Mouse (Mus musculus): ENCODE results near the gene E130311K13Rik.

E130311K13Rik gene

DNA sequence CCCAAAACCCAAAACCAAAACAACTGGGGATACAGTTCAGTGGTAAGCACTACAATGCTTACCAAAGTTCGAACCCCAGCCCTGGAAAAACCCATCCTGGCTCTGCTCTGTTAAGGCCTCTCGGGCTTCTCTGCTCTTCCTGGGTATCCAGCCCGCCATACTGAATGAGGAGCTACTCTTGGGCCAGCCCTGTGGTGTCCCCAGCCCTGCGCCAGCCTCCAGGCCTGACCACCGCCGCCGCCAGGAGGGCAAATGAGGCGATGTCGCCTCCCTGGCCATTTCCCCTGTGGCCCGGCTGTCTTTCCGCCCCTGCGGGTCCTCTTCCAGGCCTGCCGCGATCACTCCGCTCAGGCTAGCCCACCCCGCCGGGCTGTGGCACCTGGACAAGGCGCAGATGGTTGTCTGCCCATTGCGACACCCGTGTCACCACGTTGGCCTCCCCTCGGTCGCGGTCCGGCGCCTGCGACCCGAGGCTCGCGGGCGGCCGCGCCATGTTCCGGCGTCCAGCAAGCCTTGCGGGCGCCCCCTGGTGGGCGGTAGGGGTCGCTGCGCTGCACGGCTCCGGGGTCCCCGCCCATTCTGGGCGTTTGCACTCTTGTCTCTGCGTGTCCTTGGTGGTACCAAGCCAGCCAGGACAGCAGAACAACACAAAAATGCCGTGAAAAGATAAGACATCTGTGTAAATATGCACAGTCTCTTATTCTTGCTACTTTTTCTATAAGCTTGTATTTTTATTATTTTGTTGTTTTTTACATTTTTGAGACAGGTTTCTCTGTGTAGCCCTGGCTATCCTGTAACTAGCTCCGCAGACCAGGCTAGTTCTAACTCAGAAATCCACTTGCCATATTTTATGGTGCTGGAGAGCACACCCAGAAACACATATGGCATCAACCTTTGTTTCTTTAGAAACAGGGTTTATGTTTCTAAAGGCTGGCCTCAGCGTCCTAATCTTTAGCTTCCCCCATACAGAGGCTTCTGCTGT, at the start of gene E130311K13Rik:
Gene E130311K13Rik (minus strand): TSS at position 595 of the 982 bp plus-strand sequence.
- no peak for DNase-seq (ENCODE audit: extremely low read depth, low read depth, low spot score)

DNA sequence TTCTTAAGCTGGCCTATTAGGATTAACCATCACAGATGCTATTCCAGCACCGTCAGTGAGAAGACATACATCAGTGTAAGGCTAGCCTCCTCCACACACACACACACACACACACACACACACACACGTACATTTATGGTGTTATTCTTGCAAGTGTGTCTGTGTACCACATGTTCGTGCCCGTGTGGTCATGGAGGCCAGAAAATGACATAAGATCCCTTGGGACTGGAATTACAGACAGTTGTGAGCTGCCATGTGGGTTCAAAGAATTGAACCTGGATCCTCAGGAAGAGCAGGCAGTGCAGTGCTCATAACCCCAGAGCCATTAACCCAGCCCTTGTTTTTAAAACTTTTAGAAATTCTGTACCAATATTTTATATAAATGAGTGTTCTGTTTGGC, 48.6 kb upstream of the E130311K13Rik start:
- DNase-seq (ENCODE audit: extremely low read depth, low read depth, low spot score): no peak

DNA sequence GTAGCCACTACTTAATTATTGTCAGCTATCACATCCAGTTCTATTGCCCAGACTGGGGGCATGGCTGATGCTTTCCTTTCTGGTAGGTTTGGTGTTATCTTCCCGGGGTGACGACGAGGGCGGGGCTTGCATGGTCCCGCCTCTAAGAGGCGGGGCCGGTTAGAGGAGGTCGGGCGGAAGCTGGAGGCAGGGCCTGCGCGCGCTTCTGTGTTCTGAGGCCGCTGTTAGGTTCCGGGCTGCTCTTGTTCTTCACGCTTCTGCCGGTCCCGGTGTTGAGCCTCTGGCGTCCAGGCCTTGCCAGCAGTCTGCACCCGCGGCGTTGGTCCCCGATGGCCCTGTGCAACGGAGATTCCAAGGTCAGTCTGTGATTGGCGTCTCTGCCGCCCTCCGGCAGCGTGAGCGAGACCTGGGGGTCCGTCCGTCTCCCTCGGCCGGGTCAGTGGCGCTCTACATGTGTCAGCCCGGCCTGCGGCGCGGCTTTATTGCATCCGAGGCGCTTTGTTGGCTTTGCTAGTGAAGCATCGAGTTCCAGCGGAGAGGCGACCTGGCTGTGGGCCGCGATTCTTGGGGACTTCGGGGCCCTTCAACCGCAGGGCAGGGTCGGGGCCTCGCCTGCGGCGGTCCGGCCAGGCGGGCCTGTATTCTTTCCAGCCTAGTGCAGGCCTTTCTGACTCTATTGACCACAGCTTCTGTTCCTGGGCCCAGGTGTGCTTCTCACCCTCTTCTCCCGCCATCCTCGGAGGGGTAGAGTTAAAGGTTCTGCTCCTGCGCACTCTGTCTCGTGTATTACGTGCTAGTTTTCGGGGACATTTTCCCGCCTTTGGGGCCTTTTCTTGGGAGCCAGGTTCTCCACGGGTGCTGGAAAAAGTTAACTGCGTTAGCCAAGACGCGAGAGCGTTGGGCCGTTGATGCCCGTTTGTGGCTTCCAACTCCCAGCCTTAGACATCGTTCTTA, 47.0 kb upstream of the E130311K13Rik start, which contains the start of gene Gmps:
Gene Gmps (plus strand): TSS at position 152 of the 954 bp plus-strand sequence.
- DNase-seq (ENCODE audit: extremely low read depth, low read depth, low spot score): no peak

DNA sequence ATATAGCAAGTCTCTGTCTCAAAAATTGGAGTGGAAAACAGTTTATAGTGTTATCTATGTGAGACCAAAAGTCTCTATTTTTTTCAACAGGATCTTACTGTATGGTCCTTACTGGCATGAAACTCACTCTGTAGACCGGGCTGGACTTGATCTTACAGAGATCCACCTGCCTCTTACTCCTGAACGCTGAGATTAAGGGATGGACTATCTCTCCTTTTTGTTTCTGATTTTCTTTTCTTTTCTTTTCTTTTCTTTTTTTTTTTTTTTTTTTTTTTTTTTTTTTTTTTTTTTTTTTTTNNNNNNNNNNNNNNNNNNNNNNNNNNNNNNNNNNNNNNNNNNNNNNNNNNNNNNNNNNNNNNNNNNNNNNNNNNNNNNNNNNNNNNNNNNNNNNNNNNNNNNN, 36.7 kb upstream of the E130311K13Rik start:
- DNase-seq (ENCODE audit: extremely low read depth, low read depth, low spot score): no peak

DNA sequence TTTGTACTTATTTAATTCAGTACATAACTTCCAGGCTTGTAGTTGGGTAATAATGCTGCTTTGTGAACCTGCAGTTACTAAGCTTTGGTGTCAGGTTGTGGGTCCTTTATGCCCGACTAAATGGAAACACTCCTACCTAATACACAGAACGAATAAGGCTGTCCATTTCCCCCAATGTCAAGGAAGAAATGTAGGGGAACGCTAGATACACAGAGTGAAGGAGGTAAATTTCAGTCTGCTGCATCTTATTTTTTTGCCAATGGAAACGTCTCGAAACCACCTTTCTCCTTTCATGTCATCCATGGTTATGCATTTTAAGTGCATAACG, 35.6 kb upstream of the E130311K13Rik start:
- DNase-seq (ENCODE audit: extremely low read depth, low read depth, low spot score): no peak

DNA sequence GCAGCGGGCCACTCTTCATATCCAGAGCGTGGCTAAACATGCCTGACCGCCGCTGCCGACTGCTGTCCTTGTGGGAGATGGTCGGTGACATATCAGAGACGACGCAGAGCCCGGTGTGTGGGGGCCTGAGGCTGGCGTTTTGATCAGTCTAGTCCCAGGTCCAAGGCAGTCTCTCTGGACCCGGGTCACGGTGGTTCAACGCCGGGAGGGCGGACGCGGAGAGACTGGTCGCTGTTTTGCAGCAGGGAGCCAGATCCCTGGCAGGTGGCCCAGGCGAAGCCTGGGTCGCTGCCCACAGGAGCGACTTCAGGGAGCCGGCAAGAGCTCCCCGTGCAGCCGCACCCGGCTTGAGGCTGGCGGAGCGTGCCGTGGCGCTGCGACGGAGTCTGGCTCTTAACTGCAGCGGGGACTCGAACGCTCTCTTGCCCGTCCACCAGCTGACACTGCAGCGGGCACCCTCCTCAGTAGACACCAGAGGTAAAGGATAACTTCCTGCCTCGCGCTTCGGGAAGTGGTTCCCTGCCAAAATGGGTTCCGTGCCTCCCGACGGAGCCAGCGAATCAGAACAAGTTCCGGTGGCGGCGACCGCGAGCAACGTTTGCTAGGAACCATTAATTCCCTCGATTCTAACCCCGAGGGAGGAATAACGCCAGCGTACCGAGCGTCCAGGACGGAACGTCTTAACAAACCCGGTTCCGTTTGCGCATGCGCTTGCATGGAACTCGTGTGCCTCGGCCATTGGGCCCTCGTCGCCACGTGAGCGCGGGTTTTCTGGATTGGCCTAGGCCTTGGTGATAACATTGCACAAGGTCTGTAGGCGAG, 35.0 kb upstream of the E130311K13Rik start, which contains the start of gene Slc33a1:
Gene Slc33a1 (minus strand): TSS at position 669 of the 822 bp plus-strand sequence.
- DNase-seq (ENCODE audit: extremely low read depth, low read depth, low spot score): peak; percentile 98

DNA sequence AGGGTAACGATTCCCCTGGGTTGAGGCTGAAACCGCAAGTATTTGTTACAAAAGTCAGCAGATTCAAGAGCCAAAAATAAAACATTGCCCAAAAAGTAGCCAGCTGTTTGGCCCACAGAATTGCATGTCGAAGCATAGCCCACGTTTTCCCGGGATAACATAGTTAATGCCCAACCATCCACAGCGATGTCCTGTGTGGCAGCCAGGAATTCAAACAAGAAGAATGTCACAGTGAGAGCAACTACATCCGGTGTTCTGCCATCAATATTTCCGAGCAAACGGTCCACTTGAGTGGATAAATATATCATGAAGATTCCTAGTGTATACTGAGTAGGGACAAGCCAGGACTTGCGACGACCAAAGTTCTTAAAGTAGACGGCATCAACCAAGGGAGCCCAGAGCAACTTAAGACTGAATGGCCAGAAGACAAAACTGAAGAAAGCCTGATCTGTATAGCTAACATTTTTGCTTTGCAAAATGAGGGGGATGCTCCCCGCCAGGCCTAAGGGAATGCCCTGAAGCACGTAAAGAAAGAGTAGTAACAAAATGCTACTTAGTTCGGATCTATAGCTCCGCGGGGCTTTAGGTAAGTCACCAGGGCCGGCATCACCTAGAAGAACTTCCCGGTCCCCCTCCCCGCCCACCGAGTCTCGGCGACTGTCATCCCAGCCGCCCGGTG, 34.3 kb upstream of the E130311K13Rik start:
- no peak for DNase-seq (ENCODE audit: extremely low read depth, low read depth, low spot score)

DNA sequence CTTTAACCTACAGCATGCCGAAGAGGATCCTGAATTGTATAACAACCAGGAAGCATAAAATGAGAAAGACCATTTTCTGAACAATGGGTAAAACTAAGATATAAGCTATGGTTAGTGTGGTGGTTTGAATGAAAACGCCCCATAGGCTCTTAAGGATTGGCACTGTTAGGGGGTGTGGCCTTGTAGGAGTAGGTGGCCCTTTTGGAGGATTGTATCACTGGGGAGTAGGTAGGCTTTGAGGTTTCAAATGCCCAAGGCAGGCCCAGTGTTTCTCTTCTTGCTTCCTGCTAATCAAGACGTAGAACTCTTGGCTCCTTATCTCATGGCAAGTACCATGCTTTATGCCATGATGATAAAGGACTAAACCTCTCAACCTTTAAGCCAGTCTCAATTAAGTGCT, 20.6 kb upstream of the E130311K13Rik start:
- DNase-seq (ENCODE audit: extremely low read depth, low read depth, low spot score): no peak

DNA sequence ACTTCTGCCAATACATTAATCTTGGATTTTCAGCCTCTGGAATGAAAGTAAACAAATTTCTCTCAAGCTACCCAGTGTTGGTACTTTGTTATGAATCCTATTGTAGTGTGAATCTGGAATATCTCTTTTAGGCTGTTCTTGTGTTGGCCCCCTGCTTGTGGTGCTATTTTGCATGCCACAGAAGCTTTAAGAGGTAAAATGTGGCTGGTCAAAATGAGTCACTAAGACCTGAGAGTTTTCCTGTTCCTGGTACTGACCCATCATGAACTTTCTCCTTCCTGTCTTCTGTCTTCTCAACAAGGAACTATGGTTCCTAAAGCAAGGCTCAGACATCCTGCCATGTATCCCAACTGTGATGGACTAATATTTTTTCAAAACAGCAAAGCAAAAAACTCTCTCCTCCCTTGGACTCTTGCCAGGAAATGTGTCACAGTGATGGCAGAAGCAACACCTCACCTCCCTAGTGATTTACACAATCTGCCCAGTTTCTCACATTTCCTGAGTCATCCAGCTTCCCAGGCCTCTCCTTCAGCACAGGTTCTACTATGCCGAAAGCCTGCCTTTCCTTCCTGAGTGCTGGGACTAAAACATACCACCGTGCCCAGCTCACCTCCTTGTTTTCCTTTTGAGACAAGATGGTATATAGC, 12.1 kb upstream of the E130311K13Rik start:
- DNase-seq (ENCODE audit: extremely low read depth, low read depth, low spot score): no peak

DNA sequence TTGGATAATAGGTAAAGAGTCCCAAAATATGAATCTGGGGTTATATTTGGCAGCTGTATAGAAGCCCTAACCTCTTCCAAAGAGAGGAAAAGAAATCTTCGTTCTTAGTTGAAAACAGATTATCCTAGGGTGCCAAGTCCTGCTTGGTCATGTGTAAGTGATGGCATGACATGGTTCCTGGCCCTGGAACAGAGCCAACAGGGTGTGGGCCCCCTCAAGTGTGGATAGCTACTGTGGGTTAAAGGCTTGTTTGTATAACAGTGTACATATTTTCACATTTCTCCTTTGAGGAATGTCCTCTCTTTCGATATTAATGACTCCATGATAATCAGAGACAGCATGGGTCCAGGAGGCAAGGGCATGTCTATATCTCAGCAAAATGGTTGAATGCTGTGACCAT, 9.7 kb upstream of the E130311K13Rik start:
- no peak for DNase-seq (ENCODE audit: extremely low read depth, low read depth, low spot score)

DNA sequence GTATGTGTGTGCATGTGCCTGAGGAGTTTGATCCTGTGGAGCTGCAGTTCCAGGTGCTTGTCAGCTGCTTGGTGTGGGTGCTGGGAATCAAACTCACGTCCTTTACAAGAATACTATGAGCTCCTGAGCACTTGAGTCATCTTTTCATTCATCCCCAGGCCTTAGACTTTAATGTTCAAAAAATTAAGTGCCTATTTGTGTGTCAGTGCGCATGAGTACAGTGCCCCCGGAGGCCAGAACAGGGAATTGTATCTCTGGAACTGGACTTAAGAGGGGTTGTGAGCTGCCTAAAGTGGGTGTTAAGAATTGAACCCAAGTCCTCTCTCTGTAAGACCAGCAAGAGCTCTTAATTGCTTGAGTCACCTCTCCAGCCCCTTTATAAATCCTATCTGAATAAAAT, 9.6 kb downstream of the E130311K13Rik start:
- no peak for DNase-seq (ENCODE audit: extremely low read depth, low read depth, low spot score)

DNA sequence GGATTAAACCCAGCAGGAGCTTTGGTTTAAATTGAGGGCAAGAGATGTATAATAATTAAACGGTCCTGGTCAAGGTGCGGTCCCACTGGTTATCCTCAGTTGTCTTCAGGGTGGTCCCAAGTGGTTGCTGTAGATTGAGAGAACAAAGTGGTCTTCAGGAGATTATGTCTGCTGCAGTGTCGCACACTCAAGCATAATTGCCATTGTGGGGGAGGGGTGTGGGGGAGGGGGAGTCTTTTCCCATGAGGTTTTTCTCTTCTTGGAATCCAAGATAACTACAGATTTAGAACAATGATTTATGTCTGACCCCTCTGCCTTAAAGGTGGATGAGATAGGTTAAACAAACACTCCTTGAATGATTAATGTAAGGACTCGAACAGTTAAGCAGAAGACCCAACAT, 19.0 kb downstream of the E130311K13Rik start:
- no peak for DNase-seq (ENCODE audit: extremely low read depth, low read depth, low spot score)

DNA sequence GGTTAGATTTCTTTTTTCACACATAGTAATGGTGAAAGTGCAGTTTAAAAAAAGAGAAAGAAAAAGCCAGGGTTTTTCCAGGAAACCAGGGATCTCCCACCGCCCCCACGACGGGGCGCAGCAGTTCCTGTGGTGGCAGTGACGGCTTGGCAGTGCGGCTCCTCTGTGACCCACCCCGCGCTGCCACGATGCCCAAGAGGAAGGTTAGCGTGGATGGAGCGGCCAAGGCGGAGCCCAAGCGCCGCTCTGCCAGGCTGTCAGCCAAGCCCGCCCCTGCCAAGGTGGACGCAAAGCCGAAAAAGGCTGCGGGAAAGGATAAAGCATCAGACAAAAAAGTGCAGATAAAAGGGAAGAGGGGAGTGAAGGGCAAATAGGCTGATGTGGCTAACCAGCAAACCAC, 24.0 kb downstream of the E130311K13Rik start:
- no peak for DNase-seq (ENCODE audit: extremely low read depth, low read depth, low spot score)

DNA sequence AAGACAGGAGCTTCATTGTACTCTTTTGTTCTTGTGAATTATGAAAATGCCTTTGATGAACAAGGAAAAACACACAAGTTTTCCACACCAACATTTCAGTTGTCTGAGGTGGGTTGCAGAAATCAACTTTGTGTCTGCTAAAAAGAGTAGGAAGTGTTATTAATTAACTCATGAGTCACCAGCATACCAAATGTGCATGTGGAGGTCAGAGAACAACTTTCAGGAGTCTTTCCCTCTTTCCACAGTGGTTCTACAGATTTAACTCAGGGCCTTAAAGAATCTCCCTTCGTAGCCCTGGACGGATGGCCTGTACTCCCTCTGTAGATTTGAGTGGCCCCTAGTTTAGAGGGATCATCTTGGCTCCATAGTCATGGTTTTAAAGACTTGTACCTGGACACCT, 25.1 kb downstream of the E130311K13Rik start:
- no peak for DNase-seq (ENCODE audit: extremely low read depth, low read depth, low spot score)

DNA sequence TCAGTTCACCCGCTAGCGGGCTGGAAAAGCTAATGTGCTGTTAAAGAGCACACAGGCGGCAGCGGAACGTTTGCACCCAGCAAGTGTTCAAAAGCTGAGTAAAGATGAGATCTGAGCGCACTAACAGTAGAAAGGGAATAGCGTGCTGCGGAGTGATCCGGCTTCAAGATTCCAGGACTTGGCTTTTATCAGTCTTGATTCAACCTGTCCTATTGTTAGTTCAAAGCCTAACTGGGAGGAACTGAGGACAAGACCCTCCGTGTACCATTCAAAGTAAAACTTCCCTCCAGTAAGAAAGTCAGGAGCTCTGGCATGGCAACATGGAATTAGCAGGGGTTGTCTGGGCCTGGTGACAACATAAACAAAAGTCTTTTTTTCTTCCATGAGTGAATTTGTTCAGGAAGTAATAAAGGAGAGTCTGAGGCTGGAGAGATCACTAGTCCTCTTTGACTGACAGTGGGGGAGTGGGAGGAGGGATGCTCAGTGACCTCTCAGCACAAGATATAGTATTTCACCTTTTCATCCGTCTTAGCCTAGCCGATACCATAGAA, 29.2 kb downstream of the E130311K13Rik start:
- no peak for DNase-seq (ENCODE audit: extremely low read depth, low read depth, low spot score)

DNA sequence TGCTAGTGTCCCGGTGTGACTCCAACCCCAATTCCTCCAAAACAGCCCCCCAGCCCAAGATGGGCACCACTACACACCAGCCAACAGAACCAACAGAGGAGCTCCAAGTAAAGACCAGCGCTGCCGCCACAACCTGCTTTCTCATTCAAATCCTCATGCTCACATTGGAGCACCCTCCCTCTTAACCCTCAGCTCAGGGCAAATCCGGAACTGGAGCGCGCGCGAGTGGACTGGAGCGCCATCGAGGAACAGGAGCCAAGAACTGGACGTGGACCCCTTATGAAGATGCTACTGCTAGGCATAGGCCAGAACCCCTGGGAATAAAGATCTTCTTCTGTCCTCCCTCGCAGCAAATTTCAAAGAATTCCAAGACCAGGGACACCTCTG, 30.0 kb downstream of the E130311K13Rik start, which contains the start of gene Plch1:
Gene Plch1 (minus strand): TSS at position 164 of the 387 bp plus-strand sequence.
- no peak for DNase-seq (ENCODE audit: extremely low read depth, low read depth, low spot score)

DNA sequence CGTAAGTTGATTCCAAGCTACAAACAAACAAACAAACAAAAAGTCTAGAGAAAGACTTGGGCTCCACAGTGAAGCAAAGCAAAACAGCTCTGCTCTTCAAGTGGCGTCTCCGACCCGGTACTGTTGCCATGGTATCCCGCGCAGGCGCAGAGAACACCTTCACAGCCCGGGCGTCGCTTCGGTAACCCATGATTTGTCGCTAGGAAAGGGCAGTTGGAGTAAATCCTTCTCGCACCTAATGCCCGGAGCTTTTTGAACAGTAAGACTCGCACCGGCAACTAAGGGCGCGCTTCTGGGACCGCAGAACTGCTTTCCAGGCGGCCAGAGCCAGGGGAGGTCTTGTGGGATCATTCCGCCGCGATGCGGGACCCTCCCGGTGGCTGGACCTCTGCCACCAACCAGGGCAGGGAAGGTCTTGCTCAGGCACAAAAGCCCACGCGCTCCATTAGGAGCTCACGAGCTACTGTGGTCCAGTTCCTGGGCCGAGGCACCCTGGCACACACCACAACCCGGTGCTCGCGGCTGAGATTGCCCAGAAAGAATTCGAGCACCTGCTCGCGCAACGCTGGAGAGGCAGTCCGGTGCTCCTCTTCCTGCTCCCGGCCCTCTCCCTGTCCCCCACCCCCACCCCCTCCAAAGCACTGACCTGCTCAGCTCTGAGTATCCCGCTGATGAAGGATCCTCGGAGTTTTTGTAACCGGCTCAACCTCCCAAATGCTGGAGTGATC, 30.5 kb downstream of the E130311K13Rik start:
- no peak for DNase-seq (ENCODE audit: extremely low read depth, low read depth, low spot score)

DNA sequence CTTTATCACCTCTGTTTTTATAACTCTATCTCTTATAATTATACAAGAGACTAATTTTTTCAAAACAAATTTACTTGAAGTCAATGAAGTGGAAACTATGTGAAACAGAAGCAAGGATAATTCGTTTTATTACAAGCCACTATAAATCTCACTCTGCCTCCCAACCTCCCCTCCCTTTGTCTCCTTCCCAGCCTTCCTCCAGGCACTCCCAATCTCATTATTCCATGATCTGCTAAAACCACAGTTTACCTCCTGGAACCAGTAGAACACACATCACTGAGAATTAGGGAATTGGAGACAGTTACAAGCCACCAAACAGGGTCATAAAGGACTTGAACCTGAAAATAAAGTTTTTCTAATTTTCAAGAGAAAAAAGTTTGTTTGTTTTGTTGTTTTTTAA, 32.1 kb downstream of the E130311K13Rik start:
- DNase-seq (ENCODE audit: extremely low read depth, low read depth, low spot score): no peak

DNA sequence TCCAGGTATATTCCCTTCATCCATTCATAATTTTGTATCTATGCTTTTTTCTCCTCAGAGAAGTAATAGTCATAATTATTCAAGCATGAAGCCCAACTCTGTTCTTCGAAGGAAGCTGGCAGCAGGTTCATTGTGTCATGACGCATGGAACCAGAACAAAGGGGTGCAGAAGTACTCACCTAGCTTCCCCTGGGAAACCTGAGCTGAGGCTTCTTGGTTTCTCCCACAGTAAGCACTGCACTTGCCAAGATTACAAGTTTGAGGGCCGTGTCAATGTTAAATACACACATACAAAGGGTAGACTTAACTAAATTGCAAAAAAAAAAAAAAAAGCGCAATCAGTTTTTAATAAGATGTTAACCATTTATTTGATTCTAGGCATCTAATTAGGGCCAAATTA, 33.0 kb downstream of the E130311K13Rik start:
- no peak for DNase-seq (ENCODE audit: extremely low read depth, low read depth, low spot score)

Measured in fat pad, adult 2 months (tissue).